Mouse (Mus musculus): ENCODE measurements around the gene Aox2. TPM values are rescaled to one million over a fixed set of nuclear protein-coding genes. Genes with fewer than 3 reads are reported as not detected.

Aox2 gene
- total and polyA plus RNA-seq, 3 experiments = 0.04 to 0.08 TPM; not detected in 1

GRCm38 (mm10) chr1:58303009-58303408 lies 24.9 kb downstream of the Aox2 start:
- H3K27ac ChIP-seq (ENCODE audit: control insufficient read depth, low read depth, low read length) = peak overlapping the region; percentile 22
- no peaks in the 10 kb centered on the region for H3K9me3 ChIP-seq (replicated peaks; ENCODE audit: insufficient read depth, low read length)
- peaks cover 0 to 12% of the 10 kb centered on the region in 2 experiments; a peak in 2 of 4 replicates for H3K36me3 ChIP-seq (ENCODE audit: control insufficient read depth in 1 of 2, insufficient read depth in 2 of 2, low read length in 2 of 2)
- H3K9ac ChIP-seq (ENCODE audit: control insufficient read depth, low read depth, low read length, poor library complexity, severe bottlenecking) = no peak overlapping the region
- H3K27me3 ChIP-seq (ENCODE audit: control insufficient read depth in 1 of 2, insufficient read depth in 2 of 2, low read length in 2 of 2) = no peaks in the 10 kb centered on the region
- no peak overlapping the region for H3K4me3 ChIP-seq (ENCODE audit: control insufficient read depth in 1 of 2, insufficient read depth in 1 of 2, low read depth in 2 of 2, low read length in 2 of 2)
- H3K79me2 ChIP-seq (ENCODE audit: control insufficient read depth, insufficient read depth, low read length, poor library complexity) = no peaks in the 10 kb centered on the region
- peaks cover 0 to 17% of the 10 kb centered on the region in 2 experiments; a peak in 3 of 4 replicates for H3K4me1 ChIP-seq (ENCODE audit: control insufficient read depth in 1 of 2, insufficient read depth in 2 of 2, low read length in 2 of 2)
- no peak for DNase-seq (ENCODE audit: low read depth, low spot score)
- TF ChIP-seq BHLHE40 (IDR thresholded peaks at IDR 0.05; ENCODE audit: borderline replicate concordance, low read depth, low read length) (no peak), POLR2A (IDR thresholded peaks at IDR 0.05; ENCODE audit: control insufficient read depth in 1 of 2, insufficient read depth in 1 of 2, low read depth in 1 of 2, low read length in 2 of 2, poor library complexity in 1 of 2) (no peak), KAT2A (conservative IDR thresholded peaks at IDR 0.05; ENCODE audit: low read depth, low read length) (no peak), TBP (IDR thresholded peaks at IDR 0.05; ENCODE audit: low read depth, low read length) (peak; percentile 56; the same call in 1 of the 2 replicates)

- peak; percentile 51 for DNase-seq (ENCODE audit: low read depth, low spot score)
Measured at GRCm38 (mm10) chr1:58303726-58304125, 25.6 kb downstream of the Aox2 start.

GRCm38 (mm10) chr1:58304296-58304695 lies 26.2 kb downstream of the Aox2 start:
- Histone ChIP-seq H3K27ac (ENCODE audit: control insufficient read depth, low read depth, low read length) (no peak overlapping the region), H3K79me2 (ENCODE audit: control insufficient read depth, insufficient read depth, low read length, poor library complexity) (no peaks in the 10 kb centered on the region), H3K36me3 (ENCODE audit: control insufficient read depth in 1 of 2, insufficient read depth in 2 of 2, low read length in 2 of 2) (peaks cover 0 to 12% of the 10 kb centered on the region in 2 experiments; a peak in 2 of 4 replicates), H3K27me3 (ENCODE audit: control insufficient read depth in 1 of 2, insufficient read depth in 2 of 2, low read length in 2 of 2) (no peaks in the 10 kb centered on the region), H3K4me1 (ENCODE audit: control insufficient read depth in 1 of 2, insufficient read depth in 2 of 2, low read length in 2 of 2) (peaks cover 0 to 17% of the 10 kb centered on the region in 2 experiments; a peak in 3 of 4 replicates), H3K9me3 (replicated peaks; ENCODE audit: insufficient read depth, low read length) (no peaks in the 10 kb centered on the region), H3K4me3 (ENCODE audit: control insufficient read depth in 1 of 2, insufficient read depth in 1 of 2, low read depth in 2 of 2, low read length in 2 of 2) (no peak overlapping the region), H3K9ac (ENCODE audit: control insufficient read depth, low read depth, low read length, poor library complexity, severe bottlenecking) (no peak overlapping the region)
- no peak for TF ChIP-seq ZKSCAN1 (IDR thresholded peaks at IDR 0.05; ENCODE audit: low read depth, low read length)
- TF ChIP-seq HCFC1 (IDR thresholded peaks at IDR 0.05; ENCODE audit: low read depth, low read length) = no peak
- no peak for TF ChIP-seq MYB (IDR thresholded peaks at IDR 0.05; ENCODE audit: low read depth, low read length)
- TF ChIP-seq ZNF384 (IDR thresholded peaks at IDR 0.05; ENCODE audit: low read depth, low read length) = no peak
- TF ChIP-seq ZMIZ1 (IDR thresholded peaks at IDR 0.05; ENCODE audit: low read depth, low read length) = no peak
- peak; percentile 20 for DNase-seq (ENCODE audit: low read depth, low spot score)

More at GRCm38 (mm10) chr1:58303726-58304125, 25.6 kb downstream of the Aox2 start:
- Histone ChIP-seq H3K36me3 (ENCODE audit: control insufficient read depth in 1 of 2, insufficient read depth in 2 of 2, low read length in 2 of 2) (peaks cover 0 to 12% of the 10 kb centered on the region in 2 experiments; a peak in 2 of 4 replicates), H3K27me3 (ENCODE audit: control insufficient read depth in 1 of 2, insufficient read depth in 2 of 2, low read length in 2 of 2) (no peaks in the 10 kb centered on the region), H3K9me3 (replicated peaks; ENCODE audit: insufficient read depth, low read length) (no peaks in the 10 kb centered on the region), H3K79me2 (ENCODE audit: control insufficient read depth, insufficient read depth, low read length, poor library complexity) (no peaks in the 10 kb centered on the region), H3K4me1 (ENCODE audit: control insufficient read depth in 1 of 2, insufficient read depth in 2 of 2, low read length in 2 of 2) (peaks cover 0 to 17% of the 10 kb centered on the region in 2 experiments; a peak in 3 of 4 replicates), H3K27ac (ENCODE audit: control insufficient read depth, low read depth, low read length) (no peak overlapping the region), H3K9ac (ENCODE audit: control insufficient read depth, low read depth, low read length, poor library complexity, severe bottlenecking) (no peak overlapping the region), H3K4me3 (ENCODE audit: control insufficient read depth in 1 of 2, insufficient read depth in 1 of 2, low read depth in 2 of 2, low read length in 2 of 2) (no peak overlapping the region)
- TF ChIP-seq ZMIZ1 (IDR thresholded peaks at IDR 0.05; ENCODE audit: low read depth, low read length) (no peak), MYC (IDR thresholded peaks at IDR 0.05; ENCODE audit: low read depth, low read length) (no peak), KAT2A (conservative IDR thresholded peaks at IDR 0.05; ENCODE audit: low read depth, low read length) (no peak), ETS1 (IDR thresholded peaks at IDR 0.05; ENCODE audit: low read depth, low read length) (no peak), UBTF (IDR thresholded peaks at IDR 0.05; ENCODE audit: borderline replicate concordance, insufficient read depth, low read depth, low read length) (no peak), EP300 (IDR thresholded peaks at IDR 0.05; ENCODE audit: low read depth in 1 of 2, low read length in 2 of 2) (no peak), ZNF384 (IDR thresholded peaks at IDR 0.05; ENCODE audit: low read depth, low read length) (no peak), GABPA (IDR thresholded peaks at IDR 0.05; ENCODE audit: low read depth, low read length) (no peak)

All from MEL (cell line).